Comparison of ENCODE assay signal across 10 mouse cellular contexts in genomic region chr1:190761786-190762185, GRCm38 (mm10).
DNase-seq lines count a peak whose midpoint lies in the region; ATAC-seq and TF ChIP-seq lines count a peak whose summit lies in the region.
"Had no signal": no experiment of that assay in that cellular context is flagged by ENCODE, and none has a peak within 500 bp of the region (broad histone marks: within the 10 kb centered on the region; RNA-seq: fewer than 3 reads in every experiment).

No protein-coding gene starts in this region.

- H3K4me1 ChIP-seq in intestine, postnatal 0 days (replicated peaks; ENCODE audit: control insufficient read depth, insufficient read depth, low read length): no peaks in the 10 kb centered on the region
- H3K4me1 ChIP-seq in intestine, embryonic 16.5 days (ENCODE audit: control insufficient read depth, insufficient read depth, low read length): no peaks in the 10 kb centered on the region

- no peak for ATAC-seq in intestine, postnatal 0 days
- ATAC-seq in intestine, embryonic 16.5 days: no peak

- H3K9ac ChIP-seq in intestine, postnatal 0 days (ENCODE audit: low read depth, low read length): no peak overlapping the region
- no peak overlapping the region for H3K9ac ChIP-seq in intestine, embryonic 16.5 days (ENCODE audit: low read depth, low read length)

- no peak overlapping the region for H3K27ac ChIP-seq in intestine, postnatal 0 days (ENCODE audit: low read depth, low read length)
- no peak overlapping the region for H3K27ac ChIP-seq in intestine, embryonic 16.5 days (ENCODE audit: low read length)

- peak; percentile 58 for TF ChIP-seq CTCF in intestine, postnatal 0 days (IDR thresholded peaks at IDR 0.05; ENCODE audit: low read depth)

- no peaks in the 10 kb centered on the region for H3K36me3 ChIP-seq in intestine, postnatal 0 days (ENCODE audit: control insufficient read depth, insufficient read depth)
- no peaks in the 10 kb centered on the region for H3K36me3 ChIP-seq in intestine, embryonic 16.5 days (ENCODE audit: control insufficient read depth, insufficient read depth, low read length)

- no peaks in the 10 kb centered on the region for H3K9me3 ChIP-seq in intestine, postnatal 0 days (ENCODE audit: control insufficient read depth)
- no peaks in the 10 kb centered on the region for H3K9me3 ChIP-seq in intestine, embryonic 16.5 days (ENCODE audit: control insufficient read depth, low read length)

- no peak overlapping the region for H3K4me3 ChIP-seq in intestine, postnatal 0 days (ENCODE audit: low read depth, low read length)
- H3K4me3 ChIP-seq in intestine, embryonic 16.5 days (ENCODE audit: low read length): no peak overlapping the region
- H3K4me3 ChIP-seq: erythroblast, embryonic 14.5 days had no signal

- DNase-seq in cerebellum, postnatal 10 days: peak; percentile 63 to 65
- no peak for DNase-seq in cerebellum, adult 11-12 months
- DNase-seq in ovary, postnatal 14 days (ENCODE audit: low spot score): peak; percentile 11
- no peak for DNase-seq in ovary, postnatal 10 days (ENCODE audit: low spot score)
- DNase-seq in retina, postnatal 7 days (ENCODE audit: low read depth, low spot score): peak; percentile 16
- DNase-seq in thymus, postnatal 0 days (ENCODE audit: low spot score): no peak
- DNase-seq: lung, postnatal 4 days had no signal

- 29% methylated on average over 5 of the region's 5 CpGs for WGBS in intestine, postnatal 0 days
- WGBS in intestine, embryonic 16.5 days: 30% methylated on average over 5 of the region's 5 CpGs

- H3K27me3 ChIP-seq in intestine, postnatal 0 days (replicated peaks; ENCODE audit: control insufficient read depth, insufficient read depth, low read length): no peaks in the 10 kb centered on the region
- H3K27me3 ChIP-seq in intestine, embryonic 16.5 days (replicated peaks; ENCODE audit: control insufficient read depth, insufficient read depth, low read length): no peaks in the 10 kb centered on the region

- no peak overlapping the region for H3K4me2 ChIP-seq in intestine, postnatal 0 days (replicated peaks; ENCODE audit: low read depth)
- no peak overlapping the region for H3K4me2 ChIP-seq in intestine, embryonic 16.5 days (ENCODE audit: low read depth, low read length)

Comparison
In these comparisons a context has a peak if more than half of its experiments do, and no peak if none do; other contexts are left out.
1. DNase-seq: peak in cerebellum, postnatal 10 days (2 of 2), ovary, postnatal 14 days (single experiment) and retina, postnatal 7 days (single experiment); none in cerebellum, adult 11-12 months (single experiment), ovary, postnatal 10 days (single experiment) and thymus, postnatal 0 days (single experiment).